Mouse (Mus musculus): ENCODE results near the gene Tyms. TPM values are rescaled to one million over a fixed set of nuclear protein-coding genes. Genes with fewer than 3 reads are reported as not detected.
"Not testable (repeated sequence)": the region's sequence is repeated elsewhere in the genome, so short reads cannot be mapped to it uniquely, and the experiment has no call there.

The Tyms gene
- polyA plus RNA-seq, 1 experiment from 2014 or later: 120 TPM

DNA sequence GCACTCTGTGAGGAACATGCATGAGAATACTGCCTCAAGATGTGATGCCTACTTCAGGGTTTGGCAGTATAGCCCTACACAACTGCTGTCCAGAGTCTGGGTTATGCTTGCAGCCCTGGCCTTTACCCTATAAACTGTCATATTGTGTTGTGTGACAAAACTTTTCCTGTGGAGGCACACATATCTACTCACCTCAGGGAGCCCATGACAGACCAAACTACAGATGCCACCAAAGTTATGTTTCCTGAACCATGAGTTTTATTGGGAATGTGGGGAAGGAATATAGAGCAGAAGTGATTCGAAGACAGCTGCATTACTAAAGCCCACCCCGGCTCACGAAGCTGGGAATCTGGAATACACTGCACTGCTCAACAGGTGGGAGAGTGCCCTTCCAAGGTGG, 29.9 kb upstream of the Tyms start:
- no peak for ATAC-seq (ENCODE audit: insufficient number of reproducible peaks, low FRiP score)
- peaks cover 65% of the 10 kb centered on the region for H3K27me3 ChIP-seq (replicated peaks)
- no peak overlapping the region for H3K9ac ChIP-seq
- 73% methylated on average over 3 of the region's 3 CpGs for WGBS
- H3K9me3 ChIP-seq (replicated peaks): peaks cover 9% of the 10 kb centered on the region; the same call in 1 of the 2 replicates
- no peak overlapping the region for H3K27ac ChIP-seq (ENCODE audit: poor library complexity, severe bottlenecking)
- peaks cover 27% of the 10 kb centered on the region for H3K4me1 ChIP-seq (replicated peaks)
- no peak overlapping the region for H3K4me2 ChIP-seq
- H3K36me3 ChIP-seq: no peaks in the 10 kb centered on the region
- no peak overlapping the region for H3K4me3 ChIP-seq

DNA sequence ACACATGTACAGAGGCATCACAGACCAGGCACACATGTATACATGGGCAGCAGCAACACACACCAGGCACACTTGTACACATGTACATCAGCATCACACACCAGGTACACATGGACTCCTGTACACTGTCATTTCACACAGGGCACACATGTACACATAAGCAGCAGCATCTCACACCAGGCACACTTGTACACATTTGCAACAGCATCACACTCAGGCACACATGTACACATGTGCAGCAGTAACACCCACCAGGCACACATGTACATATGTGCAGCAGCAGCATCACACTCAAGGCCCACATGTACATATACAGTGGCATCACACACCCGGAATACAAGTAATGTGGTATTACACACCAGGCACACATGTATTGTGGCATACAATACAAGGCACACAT, 24.8 kb upstream of the Tyms start:
- Histone ChIP-seq H3K4me3 (no peak overlapping the region), H3K4me1 (replicated peaks) (no peaks in the 10 kb centered on the region), H3K9me3 (replicated peaks) (peaks cover 9% of the 10 kb centered on the region; the same call in 1 of the 2 replicates), H3K27ac (ENCODE audit: poor library complexity, severe bottlenecking) (no peak overlapping the region), H3K27me3 (replicated peaks) (peaks cover 15% of the 10 kb centered on the region), H3K36me3 (no peaks in the 10 kb centered on the region), H3K9ac (no peak overlapping the region), H3K4me2 (no peak overlapping the region)
- 86% methylated on average over 1 of the region's 1 CpGs for WGBS
- ATAC-seq (ENCODE audit: insufficient number of reproducible peaks, low FRiP score): no peak

DNA sequence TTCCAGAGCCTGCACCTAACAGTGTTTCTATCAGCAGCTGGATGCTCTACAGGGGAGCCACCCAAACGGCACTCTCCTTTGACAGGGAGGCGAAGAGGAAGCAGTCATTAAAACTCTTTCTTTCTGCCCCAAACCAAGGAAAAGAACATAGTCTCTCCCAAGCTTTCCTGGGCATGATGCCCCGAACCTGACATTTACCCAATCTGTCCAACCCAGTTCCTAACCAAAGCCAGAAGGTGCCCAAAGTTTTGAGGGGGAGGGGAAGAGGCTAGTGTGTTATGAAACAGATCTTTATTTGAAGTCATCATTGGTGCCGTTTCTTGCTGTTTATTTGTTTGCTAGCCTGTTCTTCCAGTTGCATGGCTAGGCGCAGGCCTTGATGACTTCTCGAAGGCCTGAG, 22.3 kb upstream of the Tyms start:
- no peak overlapping the region for H3K9ac ChIP-seq
- WGBS: 62% methylated on average over 6 of the region's 6 CpGs

DNA sequence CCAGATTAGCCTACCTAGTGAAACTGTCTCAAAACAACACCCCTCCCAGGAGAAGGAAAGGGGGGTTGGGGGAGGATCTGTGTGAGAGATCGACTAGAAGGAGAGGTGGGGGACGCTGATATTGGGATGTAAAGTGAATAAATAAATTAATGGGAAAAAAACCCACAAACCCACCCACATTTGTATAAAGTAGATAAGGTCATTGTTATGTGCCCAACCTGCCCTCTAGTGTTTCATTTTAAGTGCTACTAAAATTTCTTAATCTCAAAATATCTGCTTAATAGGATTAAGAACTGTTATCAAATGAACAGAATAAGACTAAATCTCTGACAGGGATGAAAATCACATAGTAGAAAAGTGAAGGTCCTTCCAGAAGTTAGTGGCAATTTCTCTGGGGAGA, 21.0 kb upstream of the Tyms start:
- no peak overlapping the region for H3K9ac ChIP-seq
- no peak overlapping the region for H3K27ac ChIP-seq (ENCODE audit: poor library complexity, severe bottlenecking)
- no peak overlapping the region for H3K4me2 ChIP-seq
- 58% methylated on average over 2 of the region's 2 CpGs for WGBS
- no peaks in the 10 kb centered on the region for H3K4me1 ChIP-seq (replicated peaks)
- ATAC-seq (ENCODE audit: insufficient number of reproducible peaks, low FRiP score): no peak
- H3K4me3 ChIP-seq: no peak overlapping the region
- H3K27me3 ChIP-seq (replicated peaks): no peaks in the 10 kb centered on the region
- H3K36me3 ChIP-seq: no peaks in the 10 kb centered on the region
- no peaks in the 10 kb centered on the region for H3K9me3 ChIP-seq (replicated peaks)

More for the DNA sequence above, 22.3 kb upstream of the Tyms start:
- Histone ChIP-seq H3K4me1 (replicated peaks) (no peaks in the 10 kb centered on the region), H3K27me3 (replicated peaks) (no peaks in the 10 kb centered on the region), H3K4me2 (no peak overlapping the region), H3K4me3 (no peak overlapping the region), H3K27ac (ENCODE audit: poor library complexity, severe bottlenecking) (no peak overlapping the region), H3K9me3 (replicated peaks) (no peaks in the 10 kb centered on the region), H3K36me3 (no peaks in the 10 kb centered on the region)
- no peak for ATAC-seq (ENCODE audit: insufficient number of reproducible peaks, low FRiP score)

DNA sequence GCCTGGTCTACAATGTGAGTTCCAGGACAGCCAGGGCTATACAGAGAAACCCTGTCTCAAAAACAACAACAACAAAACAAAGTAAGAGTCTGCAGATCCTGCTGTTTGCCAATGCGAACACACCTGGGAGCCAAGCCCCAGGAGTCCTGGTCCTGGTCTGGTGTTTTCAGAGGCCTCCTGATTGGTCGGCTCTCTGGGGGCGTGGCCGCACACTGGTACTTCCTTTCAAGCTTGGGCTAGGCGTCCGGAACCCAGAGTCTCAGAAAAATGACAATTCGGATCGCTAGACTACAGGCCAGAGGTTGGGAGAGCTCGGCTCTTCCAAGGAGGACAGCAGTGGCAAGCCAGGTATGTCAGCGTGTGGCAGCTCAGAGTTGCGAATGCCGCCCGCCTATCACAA, 19.3 kb upstream of the Tyms start:
- Histone ChIP-seq H3K9ac (no peak overlapping the region), H3K4me2 (peak overlapping the region; percentile 21; the same call in 1 of the 2 replicates), H3K27me3 (replicated peaks) (no peaks in the 10 kb centered on the region), H3K27ac (ENCODE audit: poor library complexity, severe bottlenecking) (no peak overlapping the region), H3K4me1 (replicated peaks) (no peaks in the 10 kb centered on the region), H3K9me3 (replicated peaks) (no peaks in the 10 kb centered on the region), H3K4me3 (no peak overlapping the region), H3K36me3 (no peaks in the 10 kb centered on the region)
- 41% methylated on average over 13 of the region's 13 CpGs for WGBS
- ATAC-seq (ENCODE audit: insufficient number of reproducible peaks, low FRiP score): no peak

GRCm38 (mm10) chr5:30072377-30072776, 1.0 kb downstream of the Tyms start:
- H3K27me3 ChIP-seq (replicated peaks): no peaks in the 10 kb centered on the region
- no peak for ATAC-seq (ENCODE audit: insufficient number of reproducible peaks, low FRiP score)
- H3K4me2 ChIP-seq: peak overlapping the region; percentile 80
- peaks cover 39% of the 10 kb centered on the region for H3K36me3 ChIP-seq
- no peaks in the 10 kb centered on the region for H3K9me3 ChIP-seq (replicated peaks)
- peaks cover 11% of the 10 kb centered on the region for H3K4me1 ChIP-seq (replicated peaks)
- H3K9ac ChIP-seq: peak overlapping the region; percentile 90
- 42% methylated on average over 3 of the region's 3 CpGs for WGBS
- H3K27ac ChIP-seq (ENCODE audit: poor library complexity, severe bottlenecking): no peak overlapping the region
- H3K4me3 ChIP-seq: peak overlapping the region; percentile 85

- Histone ChIP-seq H3K4me1 (replicated peaks) (peaks cover 11% of the 10 kb centered on the region), H3K36me3 (peaks cover 41% of the 10 kb centered on the region), H3K9me3 (replicated peaks) (no peaks in the 10 kb centered on the region), H3K4me3 (peak overlapping the region; percentile 85), H3K4me2 (peak overlapping the region; percentile 80), H3K27me3 (replicated peaks) (no peaks in the 10 kb centered on the region), H3K27ac (ENCODE audit: poor library complexity, severe bottlenecking) (no peak overlapping the region), H3K9ac (peak overlapping the region; percentile 37)
- 75% methylated on average over 6 of the region's 6 CpGs for WGBS
- ATAC-seq (ENCODE audit: insufficient number of reproducible peaks, low FRiP score): no peak
Measured at GRCm38 (mm10) chr5:30071677-30072076, 1.7 kb downstream of the Tyms start.

DNA sequence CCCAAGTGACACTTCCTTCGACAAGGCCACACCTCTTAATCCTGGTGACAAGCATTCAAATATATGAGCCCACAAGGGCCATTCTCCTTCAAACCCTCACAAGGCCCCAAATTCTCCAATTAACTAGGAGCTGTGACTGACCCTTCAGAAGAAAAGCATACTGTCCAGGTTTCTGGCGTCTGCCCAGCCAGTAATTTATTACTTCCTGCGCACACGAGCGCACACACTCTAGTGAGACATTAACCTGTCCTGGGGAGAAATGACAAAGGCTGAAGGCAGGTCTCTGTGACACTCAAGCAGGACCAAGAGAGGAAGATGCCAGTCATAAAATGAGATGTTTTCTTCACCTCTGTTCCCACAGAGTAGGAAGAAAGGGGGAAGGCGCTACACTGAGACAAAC, 5.7 kb downstream of the Tyms start:
- WGBS: 82% methylated on average over 6 of the region's 6 CpGs
- H3K36me3 ChIP-seq: peaks cover 67% of the 10 kb centered on the region
- no peak for ATAC-seq (ENCODE audit: insufficient number of reproducible peaks, low FRiP score)
- no peak overlapping the region for H3K4me3 ChIP-seq
- no peak overlapping the region for H3K27ac ChIP-seq (ENCODE audit: poor library complexity, severe bottlenecking)
- no peak overlapping the region for H3K9ac ChIP-seq
- no peaks in the 10 kb centered on the region for H3K27me3 ChIP-seq (replicated peaks)
- no peak overlapping the region for H3K4me2 ChIP-seq
- H3K4me1 ChIP-seq (replicated peaks): peaks cover 11% of the 10 kb centered on the region
- no peaks in the 10 kb centered on the region for H3K9me3 ChIP-seq (replicated peaks)

- ATAC-seq (ENCODE audit: insufficient number of reproducible peaks, low FRiP score); H3K27ac ChIP-seq (ENCODE audit: poor library complexity, severe bottlenecking); H3K9me3 ChIP-seq (replicated peaks); H3K4me2 ChIP-seq; H3K27me3 ChIP-seq (replicated peaks); H3K4me3 ChIP-seq; H3K4me1 ChIP-seq (replicated peaks); H3K9ac ChIP-seq: not testable (repeated sequence)
- 82% methylated on average over 5 of the region's 5 CpGs for WGBS
- peaks cover 49% of the 10 kb centered on the region for H3K36me3 ChIP-seq
Measured at GRCm38 (mm10) chr5:30059607-30060006, 13.8 kb downstream of the Tyms start.

DNA sequence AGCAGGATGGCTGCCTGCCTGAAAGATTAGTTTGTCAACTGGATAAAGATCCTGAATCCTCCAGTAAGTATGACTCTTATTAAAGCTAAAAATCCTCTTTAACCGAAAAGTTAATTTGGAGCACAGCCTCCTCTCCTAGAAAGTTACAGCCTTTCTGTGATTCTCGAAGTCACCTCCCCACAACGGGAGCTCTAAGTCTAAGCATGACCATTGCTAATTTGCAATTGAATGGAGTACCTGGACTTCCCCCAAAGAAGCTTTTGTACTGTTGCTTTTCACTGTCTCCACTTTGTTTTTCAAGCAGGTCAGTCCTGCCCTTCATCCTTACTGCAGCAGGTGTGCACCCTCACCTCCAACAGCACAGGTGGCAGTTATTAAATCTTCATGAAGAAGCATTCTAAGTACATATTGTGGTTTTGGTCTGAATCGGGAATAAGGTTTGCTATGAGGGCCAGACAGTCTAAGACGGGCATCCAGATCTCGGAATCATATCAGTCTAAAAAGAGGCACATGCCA, 15.1 kb downstream of the Tyms start:
- Histone ChIP-seq H3K27ac (ENCODE audit: poor library complexity, severe bottlenecking) (no peak overlapping the region), H3K9ac (no peak overlapping the region), H3K4me2 (no peak overlapping the region), H3K9me3 (replicated peaks) (no peaks in the 10 kb centered on the region), H3K36me3 (peaks cover 38% of the 10 kb centered on the region), H3K4me3 (no peak overlapping the region), H3K4me1 (replicated peaks) (no peaks in the 10 kb centered on the region), H3K27me3 (replicated peaks) (no peaks in the 10 kb centered on the region)
- WGBS: 91% methylated on average over 6 of the region's 6 CpGs
- ATAC-seq (ENCODE audit: insufficient number of reproducible peaks, low FRiP score): no peak

DNA sequence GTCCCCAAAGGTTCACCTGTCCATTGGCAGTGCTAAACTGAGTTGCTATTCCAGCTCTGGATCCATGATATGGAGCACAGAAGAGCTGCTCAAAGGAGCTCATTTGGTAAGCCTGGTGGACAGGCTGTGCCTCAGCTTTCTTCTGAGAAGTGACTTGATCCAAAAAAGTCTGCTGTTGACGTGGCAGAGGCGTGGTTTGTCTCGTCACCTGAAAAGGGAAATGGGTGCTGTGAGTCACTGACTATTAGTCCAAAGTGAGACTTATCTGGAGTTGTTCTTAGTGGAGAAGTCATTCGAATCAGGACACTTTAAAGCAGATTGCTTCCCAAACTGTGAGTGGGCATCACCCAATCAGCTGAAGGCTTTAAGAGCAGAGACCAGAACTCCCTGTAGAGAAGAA, 33.6 kb downstream of the Tyms start:
- not testable (repeated sequence) for H3K27ac ChIP-seq (ENCODE audit: poor library complexity, severe bottlenecking); ATAC-seq (ENCODE audit: insufficient number of reproducible peaks, low FRiP score); H3K9ac ChIP-seq; H3K4me1 ChIP-seq (replicated peaks); H3K4me2 ChIP-seq; H3K4me3 ChIP-seq; H3K9me3 ChIP-seq (replicated peaks); H3K27me3 ChIP-seq (replicated peaks); H3K36me3 ChIP-seq
- 60% methylated on average over 4 of the region's 4 CpGs for WGBS

GRCm38 (mm10) chr5:30039324-30039723, 34.1 kb downstream of the Tyms start:
- ATAC-seq (ENCODE audit: insufficient number of reproducible peaks, low FRiP score); H3K27ac ChIP-seq (ENCODE audit: poor library complexity, severe bottlenecking); H3K36me3 ChIP-seq; H3K4me3 ChIP-seq; H3K4me1 ChIP-seq (replicated peaks); H3K27me3 ChIP-seq (replicated peaks); H3K9me3 ChIP-seq (replicated peaks); H3K9ac ChIP-seq; H3K4me2 ChIP-seq: not testable (repeated sequence)
- WGBS: 49% methylated on average over 5 of the region's 5 CpGs
